Mouse (Mus musculus): ENCODE data around the gene Polr2g.

Gene Polr2g

GRCm38 (mm10) chr19:8758899-8759298, 39.5 kb downstream of the Polr2g start:
- no peak for DNase-seq (ENCODE audit: low read depth, low spot score)

GRCm38 (mm10) chr19:8757471-8757998, 40.8 kb downstream of the Polr2g start:
- DNase-seq (ENCODE audit: low read depth, low spot score), result no peak

- DNase-seq (ENCODE audit: low read depth, low spot score), result peak; percentile 95
These were observed 41.6 kb downstream of the Polr2g start, which contains the start of gene Nxf1 for GRCm38 (mm10) chr19:8756635-8757387. TSS of gene Nxf1 (plus strand) at chr19:8757073.

- DNase-seq (ENCODE audit: low read depth, low spot score), result no peak
These were observed 42.7 kb downstream of the Polr2g start for GRCm38 (mm10) chr19:8755652-8756051.

- DNase-seq (ENCODE audit: low read depth, low spot score), result no peak
These were observed 51.0 kb downstream of the Polr2g start for GRCm38 (mm10) chr19:8747368-8747767.

- no peak for DNase-seq (ENCODE audit: low read depth, low spot score)
These were observed 53.0 kb downstream of the Polr2g start for GRCm38 (mm10) chr19:8745382-8745781.

Measured in forelimb bud, embryonic 11.5 days (tissue).